ENCODE assay signal across 30 mouse cellular contexts in genomic region chr4:155508614-155509013, GRCm38 (mm10). TPM values are rescaled to one million over a fixed set of nuclear protein-coding genes. Genes with fewer than 3 reads are reported as not detected.
DNase-seq lines count a peak whose midpoint lies in the region; ATAC-seq and TF ChIP-seq lines count a peak whose summit lies in the region.
"Had no signal": no experiment of that assay in that cellular context is flagged by ENCODE, and none has a peak within 500 bp of the region (broad histone marks: within the 10 kb centered on the region; RNA-seq: fewer than 3 reads in every experiment).

No protein-coding gene starts in this region.

- no peak for ATAC-seq in hindbrain, embryonic 11.5 days (ENCODE audit: low FRiP score)
- no peak for ATAC-seq in hindbrain, postnatal 0 days
- ATAC-seq: activated CD4-positive, CD25-positive, alpha-beta regulatory T cell, adult 4 months; forebrain, embryonic 14.5 days; forebrain, postnatal 0 days; intestine, embryonic 16.5 days had no signal

- H3K79me2 ChIP-seq in CH12.LX (replicated peaks; ENCODE audit: control insufficient read depth, extremely low read depth, insufficient read depth, poor library complexity, severe bottlenecking) = peaks cover 97% of the 10 kb centered on the region

- H3K9ac ChIP-seq in CH12.LX (ENCODE audit: insufficient read depth, low read depth) = no peak overlapping the region
- H3K9ac ChIP-seq in hindbrain, embryonic 11.5 days (ENCODE audit: low read depth, low read length) = no peak overlapping the region
- H3K9ac ChIP-seq in hindbrain, postnatal 0 days (replicated peaks; ENCODE audit: low read length) = no peak overlapping the region
- H3K9ac ChIP-seq: embryonic facial prominence, embryonic 12.5 days; embryonic facial prominence, embryonic 15.5 days; forebrain, postnatal 0 days; heart, embryonic 13.5 days; hindbrain, embryonic 12.5 days; hindbrain, embryonic 15.5 days had no signal

- no peaks in the 10 kb centered on the region for H3K9me3 ChIP-seq in CH12.LX (replicated peaks; ENCODE audit: low read length)
- no peaks in the 10 kb centered on the region for H3K9me3 ChIP-seq in hindbrain, embryonic 11.5 days (ENCODE audit: control insufficient read depth, low read length)
- H3K9me3 ChIP-seq in hindbrain, postnatal 0 days (ENCODE audit: low read length) = no peaks in the 10 kb centered on the region
- H3K9me3 ChIP-seq: embryonic facial prominence, embryonic 12.5 days; embryonic facial prominence, embryonic 15.5 days; G1E; heart, embryonic 10.5 days; heart, embryonic 13.5 days; hindbrain, embryonic 12.5 days; hindbrain, embryonic 15.5 days had no signal

- H3K36me3 ChIP-seq in CH12.LX (replicated peaks in 1 of 2; ENCODE audit: control insufficient read depth in 1 of 2, insufficient read depth in 1 of 2, low read length in 1 of 2) = peaks cover 8 to 44% of the 10 kb centered on the region in 2 experiments
- H3K36me3 ChIP-seq in hindbrain, embryonic 11.5 days (ENCODE audit: control insufficient read depth, insufficient read depth, low read length) = no peaks in the 10 kb centered on the region
- H3K36me3 ChIP-seq in hindbrain, postnatal 0 days (ENCODE audit: insufficient read depth, low read length) = no peaks in the 10 kb centered on the region
- H3K36me3 ChIP-seq: embryonic facial prominence, embryonic 12.5 days; embryonic facial prominence, embryonic 15.5 days; heart, embryonic 10.5 days; hindbrain, embryonic 12.5 days; hindbrain, embryonic 15.5 days had no signal

- peak overlapping the region; percentile 30; the same call in 1 of the 2 replicates for H3K27ac ChIP-seq in cerebellum, adult 2 months (ENCODE audit: insufficient read depth, low read length)
- H3K27ac ChIP-seq in CH12.LX (ENCODE audit: insufficient read depth, low read depth) = peak overlapping the region; percentile 55
- 0 out of 2 replicates have a peak overlapping the region, but pooled peaks have one; percentile 10 for H3K27ac ChIP-seq in cortical plate, adult 2 months (ENCODE audit: insufficient read depth, low read length)
- H3K27ac ChIP-seq in hindbrain, embryonic 11.5 days (ENCODE audit: low read depth, low read length) = no peak overlapping the region
- no peak overlapping the region for H3K27ac ChIP-seq in hindbrain, postnatal 0 days
- H3K27ac ChIP-seq: embryonic facial prominence, embryonic 12.5 days; embryonic facial prominence, embryonic 15.5 days; gastrocnemius, adult 2 months; heart, adult 2 months; heart, embryonic 10.5 days; heart, embryonic 13.5 days; hindbrain, embryonic 12.5 days; hindbrain, embryonic 15.5 days had no signal

- 0 out of 2 replicates have a peak overlapping the region, but pooled peaks have one; percentile 21 for H3K4me2 ChIP-seq in CH12.LX (ENCODE audit: insufficient read depth, low read depth, poor library complexity, severe bottlenecking)
- no peak overlapping the region for H3K4me2 ChIP-seq in hindbrain, embryonic 11.5 days (replicated peaks; ENCODE audit: low read depth, low read length)
- no peak overlapping the region for H3K4me2 ChIP-seq in hindbrain, postnatal 0 days (ENCODE audit: low read depth, low read length)
- H3K4me2 ChIP-seq: embryonic facial prominence, embryonic 12.5 days; embryonic facial prominence, embryonic 15.5 days; heart, embryonic 13.5 days; hindbrain, embryonic 12.5 days; hindbrain, embryonic 15.5 days had no signal

- 66% methylated on average over 4 of the region's 4 CpGs for WGBS in cerebellum, adult 2 months
- WGBS in hindbrain, embryonic 11.5 days = 90% methylated on average over 4 of the region's 4 CpGs
- 86% methylated on average over 4 of the region's 4 CpGs for WGBS in hindbrain, postnatal 0 days

- TF ChIP-seq POLR2A in cerebellum, adult 2 months (IDR thresholded peaks at IDR 0.05; ENCODE audit: borderline replicate concordance, insufficient read depth, low read length) = no peak
- TF ChIP-seq POLR2A in CH12.LX (IDR thresholded peaks at IDR 0.05; ENCODE audit: low read depth, low read length) = no peak
- TF ChIP-seq POLR2A in cortical plate, adult 2 months (IDR thresholded peaks at IDR 0.05; ENCODE audit: extremely low read depth, insufficient read depth, low read length) = no peak

- DNase-seq in cerebellum, adult 2 months = no peak
- DNase-seq in cerebellum, adult 8-10 months = no peak
- DNase-seq in 416B (ENCODE audit: low read depth) (peak; percentile 47), CH12.LX (ENCODE audit: extremely low read depth) (no peak)
- DNase-seq in hindbrain, embryonic 11.5 days (ENCODE audit: low spot score) = no peak
- DNase-seq in hindbrain, postnatal 0 days (ENCODE audit: low spot score) = no peak
- DNase-seq: adrenal gland, postnatal 14 days; cerebellum, adult 11 months; cerebellum, adult 9-10 months; cerebellum, postnatal 14 days; forebrain, postnatal 0 days; gastrocnemius, adult 2 months; gastrocnemius, postnatal 25 days; heart, adult 2 months; heart, postnatal 14 days; heart, postnatal 4 days; kidney, adult 2 months had no signal

- TF ChIP-seq RAD21 in CH12.LX (IDR thresholded peaks at IDR 0.05; ENCODE audit: low read depth, low read length) = no peak

- dilution Hi-C loops in CH12.LX (cut with MboI; ENCODE audit: extremely low pct_ligation_motif_present, extremely low pct_unique_long_range_greater_than_20kb, low sequenced_read_pairs) = no loop called here

- peaks cover 11% of the 10 kb centered on the region for H3K4me1 ChIP-seq in cerebellum, adult 2 months (ENCODE audit: control insufficient read depth, insufficient read depth, low read length)
- peaks cover 26 to 75% of the 10 kb centered on the region in 2 experiments for H3K4me1 ChIP-seq in CH12.LX (ENCODE audit: control insufficient read depth in 1 of 2, insufficient read depth in 2 of 2)
- H3K4me1 ChIP-seq in cortical plate, adult 2 months (ENCODE audit: control insufficient read depth, insufficient read depth, low read length) = peaks cover 15% of the 10 kb centered on the region
- H3K4me1 ChIP-seq in hindbrain, embryonic 11.5 days (replicated peaks; ENCODE audit: control insufficient read depth, insufficient read depth, low read length) = no peaks in the 10 kb centered on the region
- peaks cover 8% of the 10 kb centered on the region; the same call in 1 of the 2 replicates for H3K4me1 ChIP-seq in hindbrain, postnatal 0 days (ENCODE audit: insufficient read depth, low read length)
- H3K4me1 ChIP-seq: embryonic facial prominence, embryonic 12.5 days had no signal

- in situ Hi-C loops in CH12.LX (cut with MboI; ENCODE audit: low pct_ligation_motif_present, low pct_unique_long_range_greater_than_20kb, low sequenced_read_pairs) = no loop called here

- no peak for TF ChIP-seq CTCF in cerebellum, adult 2 months (IDR thresholded peaks at IDR 0.05; ENCODE audit: borderline replicate concordance, insufficient read depth, low read depth, low read length)
- no peak for TF ChIP-seq CTCF in CH12.LX (conservative IDR thresholded peaks at IDR 0.05 in 1 of 2, IDR thresholded peaks at IDR 0.05 in 1 of 2; ENCODE audit: low read depth in 2 of 2, low read length in 2 of 2)
- no peak for TF ChIP-seq CTCF in cortical plate, adult 2 months (IDR thresholded peaks at IDR 0.05; ENCODE audit: extremely low read depth, insufficient read depth, low read length)
- no peak for TF ChIP-seq CTCF in hindbrain, postnatal 0 days (IDR thresholded peaks at IDR 0.05; ENCODE audit: low read depth)

- no peaks in the 10 kb centered on the region for H3K27me3 ChIP-seq in cerebellum, adult 2 months (ENCODE audit: control insufficient read depth, insufficient read depth, low read length)
- H3K27me3 ChIP-seq in CH12.LX (replicated peaks) = no peaks in the 10 kb centered on the region
- no peaks in the 10 kb centered on the region for H3K27me3 ChIP-seq in hindbrain, embryonic 11.5 days (ENCODE audit: control insufficient read depth, insufficient read depth, low read length)
- H3K27me3 ChIP-seq in hindbrain, postnatal 0 days (ENCODE audit: insufficient read depth, low read length) = no peaks in the 10 kb centered on the region
- H3K27me3 ChIP-seq: embryonic facial prominence, embryonic 12.5 days; embryonic facial prominence, embryonic 15.5 days; heart, embryonic 13.5 days; hindbrain, embryonic 12.5 days; hindbrain, embryonic 15.5 days had no signal

- no peak overlapping the region for H3K4me3 ChIP-seq in cerebellum, adult 2 months (replicated peaks; ENCODE audit: insufficient read depth, low read depth, low read length)
- H3K4me3 ChIP-seq in CH12.LX (replicated peaks in 1 of 3; ENCODE audit: low read depth in 2 of 3, low read length in 2 of 3, poor library complexity in 1 of 3) = no peak overlapping the region
- no peak overlapping the region for H3K4me3 ChIP-seq in cortical plate, adult 2 months (ENCODE audit: insufficient read depth, low read length)
- no peak overlapping the region for H3K4me3 ChIP-seq in hindbrain, embryonic 11.5 days (ENCODE audit: low read depth, low read length)
- H3K4me3 ChIP-seq in hindbrain, postnatal 0 days (ENCODE audit: low read length) = no peak overlapping the region
- H3K4me3 ChIP-seq: embryonic facial prominence, embryonic 12.5 days; embryonic facial prominence, embryonic 15.5 days; gastrocnemius, adult 2 months; heart, adult 2 months; heart, embryonic 10.5 days; heart, embryonic 13.5 days; hindbrain, embryonic 12.5 days; hindbrain, embryonic 15.5 days had no signal

- TF ChIP-seq EP300 in CH12.LX (IDR thresholded peaks at IDR 0.05; ENCODE audit: low read length) = peak; percentile 87

RNA-seq across cellular contexts. Expression of gene Gnb1, which starts 17.5 kb away (rescaled TPM):
- 512 and 552 TPM in 2 replicates for polyA plus RNA-seq in cerebellum, adult 2 months (2012; rRNA removed)
- total RNA-seq in CH12.LX (2012; rRNA removed) (106 and 134 TPM in 2 replicates), CH12.LX (2014; rRNA removed) (72.8 and 88.0 TPM in 2 replicates)
- 407 and 450 TPM in 2 replicates for polyA plus RNA-seq in CH12.LX (2012; ENCODE audit: insufficient read length, low read depth)
- polyA plus RNA-seq in cortical plate, adult 2 months (2012; rRNA removed) = 725 and 733 TPM in 2 replicates
- 826 and 832 TPM in 2 replicates for polyA plus RNA-seq in hindbrain, embryonic 11.5 days (2014; fragmentation: Nextera tagmentation; extraction: Ambion mirVana)
- total RNA-seq in hindbrain, postnatal 0 days (2014; rRNA removed) = 363 and 456 TPM in 2 replicates
- polyA plus RNA-seq in hindbrain, postnatal 0 days (2015; fragmentation: Nextera tagmentation; extraction: Ambion mirVana) = 1,192 and 1,230 TPM in 2 replicates

RNA-seq across cellular contexts. Expression of gene Tmem52, which starts 39.7 kb away (rescaled TPM):
- 9.4 and 12.1 TPM in 2 replicates for polyA plus RNA-seq in cerebellum, adult 2 months (2012; rRNA removed)
- total RNA-seq in CH12.LX (2012; rRNA removed) = 0.13 and 0.59 TPM in 2 replicates
- not detected in 2 replicates for total RNA-seq in CH12.LX (2014; rRNA removed)
- polyA plus RNA-seq in CH12.LX (2012; ENCODE audit: insufficient read length, low read depth) = 0.34 TPM in 1 of 2 replicates, not detected in the other
- 2.1 and 2.7 TPM in 2 replicates for polyA plus RNA-seq in cortical plate, adult 2 months (2012; rRNA removed)
- 0.37 TPM in 1 of 2 replicates, not detected in the other for polyA plus RNA-seq in hindbrain, embryonic 11.5 days (2014; fragmentation: Nextera tagmentation; extraction: Ambion mirVana)
- total RNA-seq in hindbrain, postnatal 0 days (2014; rRNA removed) = 0.61 and 3.7 TPM in 2 replicates
- 0.46 and 0.74 TPM in 2 replicates for polyA plus RNA-seq in hindbrain, postnatal 0 days (2015; fragmentation: Nextera tagmentation; extraction: Ambion mirVana)
- total RNA-seq: heart, postnatal 4 days had no signal
- polyA plus RNA-seq: activated CD4-positive, CD25-positive, alpha-beta regulatory T cell, adult 4 months; embryonic facial prominence, embryonic 12.5 days; forebrain, embryonic 11.5 days; forebrain, embryonic 14.5 days; G1E; heart, embryonic 10.5 days; heart, embryonic 13.5 days; heart, embryonic 16.5 days; hindbrain, embryonic 12.5 days had no signal

RNA-seq across cellular contexts. Expression of gene Nadk, which starts 53.6 kb away (rescaled TPM):
- 59.0 and 60.2 TPM in 2 replicates for polyA plus RNA-seq in cerebellum, adult 2 months (2012; rRNA removed)
- total RNA-seq in CH12.LX (2012; rRNA removed) = 138 and 162 TPM in 2 replicates
- 193 and 204 TPM in 2 replicates for total RNA-seq in CH12.LX (2014; rRNA removed)
- polyA plus RNA-seq in CH12.LX (2012; ENCODE audit: insufficient read length, low read depth) = 199 and 212 TPM in 2 replicates
- 66.9 and 70.1 TPM in 2 replicates for polyA plus RNA-seq in cortical plate, adult 2 months (2012; rRNA removed)
- polyA plus RNA-seq in hindbrain, embryonic 11.5 days (2014; fragmentation: Nextera tagmentation; extraction: Ambion mirVana) = 94.6 and 103 TPM in 2 replicates
- 98.6 and 108 TPM in 2 replicates for total RNA-seq in hindbrain, postnatal 0 days (2014; rRNA removed)
- 57.5 and 59.6 TPM in 2 replicates for polyA plus RNA-seq in hindbrain, postnatal 0 days (2015; fragmentation: Nextera tagmentation; extraction: Ambion mirVana)

Comparison
In these comparisons a context has a peak if more than half of its experiments do, and no peak if none do; other contexts are left out.
1. H3K27ac ChIP-seq: peak in cerebellum, adult 2 months (single experiment), CH12.LX (single experiment) and cortical plate, adult 2 months (single experiment); none in hindbrain, embryonic 11.5 days (single experiment) and hindbrain, postnatal 0 days (single experiment).